Mouse (Mus musculus): ENCODE measurements around the gene Srgap2. TPM values are rescaled to one million over a fixed set of nuclear protein-coding genes. Genes with fewer than 3 reads are reported as not detected.

The Srgap2 gene
- polyA plus RNA-seq, 1 experiment from 2014 or later, result 3.1 TPM

DNA sequence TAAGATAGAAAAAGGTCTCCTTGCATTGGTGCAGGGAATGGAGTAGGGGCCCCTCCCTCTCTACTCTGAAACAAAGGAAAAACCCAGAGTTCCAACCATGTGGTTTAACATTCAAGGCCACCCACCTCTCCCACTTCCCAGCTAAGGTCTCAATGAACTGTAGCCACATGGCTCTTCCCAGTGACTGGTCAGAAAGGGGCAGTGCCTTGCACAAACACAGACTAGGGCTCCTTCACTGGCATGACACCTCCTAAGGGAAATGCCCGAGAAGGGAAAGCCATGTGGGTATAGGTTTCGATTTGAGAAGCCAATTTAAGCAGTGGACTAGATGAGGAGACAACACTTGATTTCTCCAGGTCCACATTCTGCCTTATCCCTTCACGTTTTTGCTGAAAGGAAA, 3.4 kb downstream of the Srgap2 start:
- 57% methylated on average over 3 of the region's 3 CpGs for WGBS
- Histone ChIP-seq H3K4me2 (replicated peaks; ENCODE audit: low read depth) (peak overlapping the region; percentile 100), H3K9me3 (ENCODE audit: control insufficient read depth) (no peaks in the 10 kb centered on the region), H3K27me3 (replicated peaks; ENCODE audit: control insufficient read depth, insufficient read depth, low read length) (no peaks in the 10 kb centered on the region), H3K9ac (ENCODE audit: low read depth, low read length) (no peak overlapping the region), H3K4me3 (ENCODE audit: low read depth, low read length) (no peak overlapping the region), H3K27ac (ENCODE audit: low read depth, low read length) (no peak overlapping the region), H3K4me1 (replicated peaks; ENCODE audit: control insufficient read depth, insufficient read depth, low read length) (peaks cover 3% of the 10 kb centered on the region; the same call in 1 of the 2 replicates), H3K36me3 (ENCODE audit: control insufficient read depth, insufficient read depth) (no peaks in the 10 kb centered on the region)
- TF ChIP-seq CTCF (IDR thresholded peaks at IDR 0.05; ENCODE audit: low read depth), result no peak
- no peak for ATAC-seq

- H3K27me3 ChIP-seq (replicated peaks; ENCODE audit: control insufficient read depth, insufficient read depth, low read length), result no peaks in the 10 kb centered on the region
- no peak for TF ChIP-seq CTCF (IDR thresholded peaks at IDR 0.05; ENCODE audit: low read depth)
- H3K9me3 ChIP-seq (ENCODE audit: control insufficient read depth), result no peaks in the 10 kb centered on the region
- H3K27ac ChIP-seq (ENCODE audit: low read depth, low read length), result no peak overlapping the region
- no peak overlapping the region for H3K4me2 ChIP-seq (replicated peaks; ENCODE audit: low read depth)
- 0 out of 2 replicates have a peak, but pooled peaks cover 3% of the 10 kb centered on the region for H3K4me1 ChIP-seq (replicated peaks; ENCODE audit: control insufficient read depth, insufficient read depth, low read length)
- 91% methylated on average over 3 of the region's 3 CpGs for WGBS
- H3K36me3 ChIP-seq (ENCODE audit: control insufficient read depth, insufficient read depth), result no peaks in the 10 kb centered on the region
- H3K9ac ChIP-seq (ENCODE audit: low read depth, low read length), result no peak overlapping the region
- H3K4me3 ChIP-seq (ENCODE audit: low read depth, low read length), result no peak overlapping the region
- no peak for ATAC-seq
Measured at GRCm38 (mm10) chr1:131516588-131516987, 10.6 kb downstream of the Srgap2 start.

GRCm38 (mm10) chr1:131514197-131514596, 13.0 kb downstream of the Srgap2 start:
- H3K9ac ChIP-seq (ENCODE audit: low read depth, low read length), result no peak overlapping the region
- H3K36me3 ChIP-seq (ENCODE audit: control insufficient read depth, insufficient read depth), result no peaks in the 10 kb centered on the region
- no peak overlapping the region for H3K4me3 ChIP-seq (ENCODE audit: low read depth, low read length)
- no peaks in the 10 kb centered on the region for H3K4me1 ChIP-seq (replicated peaks; ENCODE audit: control insufficient read depth, insufficient read depth, low read length)
- H3K27ac ChIP-seq (ENCODE audit: low read depth, low read length), result no peak overlapping the region
- H3K9me3 ChIP-seq (ENCODE audit: control insufficient read depth), result no peaks in the 10 kb centered on the region
- no peak overlapping the region for H3K4me2 ChIP-seq (replicated peaks; ENCODE audit: low read depth)
- no peak for ATAC-seq
- TF ChIP-seq CTCF (IDR thresholded peaks at IDR 0.05; ENCODE audit: low read depth), result no peak
- H3K27me3 ChIP-seq (replicated peaks; ENCODE audit: control insufficient read depth, insufficient read depth, low read length), result no peaks in the 10 kb centered on the region
- 46% methylated on average over 1 of the region's 1 CpGs for WGBS

GRCm38 (mm10) chr1:131513136-131513535, 14.0 kb downstream of the Srgap2 start:
- Histone ChIP-seq H3K36me3 (ENCODE audit: control insufficient read depth, insufficient read depth) (no peaks in the 10 kb centered on the region), H3K9ac (ENCODE audit: low read depth, low read length) (no peak overlapping the region), H3K4me2 (replicated peaks; ENCODE audit: low read depth) (no peak overlapping the region), H3K4me1 (replicated peaks; ENCODE audit: control insufficient read depth, insufficient read depth, low read length) (no peaks in the 10 kb centered on the region), H3K27me3 (replicated peaks; ENCODE audit: control insufficient read depth, insufficient read depth, low read length) (no peaks in the 10 kb centered on the region), H3K4me3 (ENCODE audit: low read depth, low read length) (no peak overlapping the region), H3K9me3 (ENCODE audit: control insufficient read depth) (no peaks in the 10 kb centered on the region), H3K27ac (ENCODE audit: low read depth, low read length) (no peak overlapping the region)
- no peak for ATAC-seq
- WGBS, result 85% methylated on average over 2 of the region's 2 CpGs
- no peak for TF ChIP-seq CTCF (IDR thresholded peaks at IDR 0.05; ENCODE audit: low read depth)

GRCm38 (mm10) chr1:131511661-131512500, 15.3 kb downstream of the Srgap2 start:
- TF ChIP-seq CTCF (IDR thresholded peaks at IDR 0.05; ENCODE audit: low read depth), result no peak
- Histone ChIP-seq H3K9me3 (ENCODE audit: control insufficient read depth) (no peaks in the 10 kb centered on the region), H3K4me3 (ENCODE audit: low read depth, low read length) (no peak overlapping the region), H3K27me3 (replicated peaks; ENCODE audit: control insufficient read depth, insufficient read depth, low read length) (no peaks in the 10 kb centered on the region), H3K9ac (ENCODE audit: low read depth, low read length) (no peak overlapping the region), H3K36me3 (ENCODE audit: control insufficient read depth, insufficient read depth) (no peaks in the 10 kb centered on the region), H3K27ac (ENCODE audit: low read depth, low read length) (no peak overlapping the region), H3K4me1 (replicated peaks; ENCODE audit: control insufficient read depth, insufficient read depth, low read length) (no peaks in the 10 kb centered on the region), H3K4me2 (replicated peaks; ENCODE audit: low read depth) (no peak overlapping the region)
- ATAC-seq, result no peak
- WGBS, result 60% methylated on average over 3 of the region's 3 CpGs

GRCm38 (mm10) chr1:131511131-131511530, 16.0 kb downstream of the Srgap2 start:
- no peaks in the 10 kb centered on the region for H3K36me3 ChIP-seq (ENCODE audit: control insufficient read depth, insufficient read depth)
- no peak overlapping the region for H3K9ac ChIP-seq (ENCODE audit: low read depth, low read length)
- no peak overlapping the region for H3K4me3 ChIP-seq (ENCODE audit: low read depth, low read length)
- H3K27me3 ChIP-seq (replicated peaks; ENCODE audit: control insufficient read depth, insufficient read depth, low read length), result no peaks in the 10 kb centered on the region
- no peak for ATAC-seq
- no peak for TF ChIP-seq CTCF (IDR thresholded peaks at IDR 0.05; ENCODE audit: low read depth)
- no peak overlapping the region for H3K4me2 ChIP-seq (replicated peaks; ENCODE audit: low read depth)
- no peaks in the 10 kb centered on the region for H3K9me3 ChIP-seq (ENCODE audit: control insufficient read depth)
- H3K27ac ChIP-seq (ENCODE audit: low read depth, low read length), result no peak overlapping the region
- H3K4me1 ChIP-seq (replicated peaks; ENCODE audit: control insufficient read depth, insufficient read depth, low read length), result no peaks in the 10 kb centered on the region

Measured in intestine, postnatal 0 days (tissue).